Mouse (Mus musculus) testis, adult 2 months (tissue): ENCODE results near the gene Nmd3. TPM values are rescaled to one million over a fixed set of nuclear protein-coding genes. Genes with fewer than 3 reads are reported as not detected.

Experiments used
- H3K27ac ChIP-seq: fragments of 200-500 bp; 2 replicates; pipeline ENCODE4 v1.5.1; 2012; ENCODE audit warnings: low read depth, low read length; ENCODE audit not compliant: control insufficient read depth, insufficient read depth
- H3K27me3 ChIP-seq: fragments of 200-500 bp; 2 replicates; pipeline ENCODE4 v1.6.1; 2012; ENCODE audit warnings: mild to moderate bottlenecking, low read length, moderate library complexity; ENCODE audit not compliant: control insufficient read depth, insufficient read depth
- H3K36me3 ChIP-seq: fragments of 200-500 bp; 2 replicates; pipeline ENCODE4 v1.6.1; 2012; ENCODE audit warnings: mild to moderate bottlenecking, low read length; ENCODE audit not compliant: control insufficient read depth, insufficient read depth
- H3K4me1 ChIP-seq: fragments of 200-500 bp; 2 replicates; pipeline ENCODE4 v1.6.1; 2012; ENCODE audit warnings: low read length; ENCODE audit not compliant: control insufficient read depth, insufficient read depth
- H3K4me3 ChIP-seq: fragments of 200-500 bp; 2 replicates; pipeline ENCODE4 v1.5.1; 2012; ENCODE audit warnings: low read depth, mild to moderate bottlenecking, low read length, moderate library complexity, mixed read lengths; ENCODE audit not compliant: control insufficient read depth
- CTCF ChIP-seq: fragments of 200-500 bp; IDR thresholded peaks from 2 replicates; pipeline ENCODE4 v1.5.1; 2012; ENCODE audit warnings: low read depth, mild to moderate bottlenecking, inconsistent platforms, low read length, moderate library complexity; ENCODE audit not compliant: control insufficient read depth, insufficient read depth, insufficient replicate concordance
- POLR2A ChIP-seq: fragments of 200-500 bp; IDR thresholded peaks from 2 replicates; pipeline ENCODE4 v1.6.1; 2012; ENCODE audit warnings: low read depth, mild to moderate bottlenecking, inconsistent platforms, low read length, moderate library complexity; ENCODE audit not compliant: control insufficient read depth
- polyA plus RNA-seq: library from polyadenylated mRNA; depleted of rRNA; stranded (reverse); fragments of >200 nt; gene quantifications from 2 replicates; pipeline ENCODE4 v1.2.3, GENCODE M21; 2012

Gene Nmd3
- polyA plus RNA-seq, 1 experiment = 39.0 TPM

DNA sequence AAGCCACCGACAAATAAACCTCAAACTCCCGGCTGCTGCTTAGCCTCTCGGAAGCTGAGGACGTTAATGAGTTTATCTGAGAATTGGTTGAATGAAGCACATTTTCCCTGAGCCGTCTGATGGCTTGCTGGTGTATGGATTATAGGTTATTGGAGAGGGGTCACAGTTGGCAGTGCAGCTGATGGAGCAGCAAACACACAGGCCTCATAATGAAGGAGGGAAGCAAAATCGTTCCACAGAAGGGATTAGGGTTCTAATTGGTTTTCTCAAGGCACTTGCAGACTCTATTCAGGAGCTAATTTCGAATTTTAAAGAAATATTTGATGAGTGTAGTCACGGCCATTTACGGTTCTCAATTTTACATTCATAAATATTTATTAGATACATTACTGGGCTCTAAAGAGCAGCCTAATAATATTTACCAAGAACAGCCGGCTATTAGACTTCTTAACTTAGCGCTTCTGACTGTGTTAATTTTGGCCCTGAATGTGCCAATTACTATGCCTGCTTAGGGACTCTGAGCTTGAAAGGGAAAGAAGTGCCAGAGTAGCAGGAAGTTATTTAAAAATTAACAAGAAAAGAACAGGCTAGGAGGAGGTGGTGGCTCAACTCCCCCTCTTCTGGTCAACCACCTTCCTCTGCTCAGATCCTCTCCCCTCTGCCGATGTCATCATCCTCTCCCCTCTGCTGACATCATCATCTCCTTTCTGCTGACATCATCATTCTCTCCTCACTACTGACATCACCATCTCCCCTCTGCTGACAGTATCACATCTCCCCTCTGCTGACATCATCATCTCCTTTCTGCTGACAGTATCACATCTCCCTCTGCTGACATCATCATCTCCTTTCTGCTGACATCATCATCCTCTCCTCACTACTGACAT lies 12.5 kb upstream of the Nmd3 start:
- H3K36me3 ChIP-seq = no peaks in the 10 kb centered on the region
- H3K27ac ChIP-seq = no peak overlapping the region
- H3K4me3 ChIP-seq = no peak overlapping the region
- TF ChIP-seq CTCF (no peak), POLR2A (no peak)
- H3K4me1 ChIP-seq = no peaks in the 10 kb centered on the region
- no peaks in the 10 kb centered on the region for H3K27me3 ChIP-seq

DNA sequence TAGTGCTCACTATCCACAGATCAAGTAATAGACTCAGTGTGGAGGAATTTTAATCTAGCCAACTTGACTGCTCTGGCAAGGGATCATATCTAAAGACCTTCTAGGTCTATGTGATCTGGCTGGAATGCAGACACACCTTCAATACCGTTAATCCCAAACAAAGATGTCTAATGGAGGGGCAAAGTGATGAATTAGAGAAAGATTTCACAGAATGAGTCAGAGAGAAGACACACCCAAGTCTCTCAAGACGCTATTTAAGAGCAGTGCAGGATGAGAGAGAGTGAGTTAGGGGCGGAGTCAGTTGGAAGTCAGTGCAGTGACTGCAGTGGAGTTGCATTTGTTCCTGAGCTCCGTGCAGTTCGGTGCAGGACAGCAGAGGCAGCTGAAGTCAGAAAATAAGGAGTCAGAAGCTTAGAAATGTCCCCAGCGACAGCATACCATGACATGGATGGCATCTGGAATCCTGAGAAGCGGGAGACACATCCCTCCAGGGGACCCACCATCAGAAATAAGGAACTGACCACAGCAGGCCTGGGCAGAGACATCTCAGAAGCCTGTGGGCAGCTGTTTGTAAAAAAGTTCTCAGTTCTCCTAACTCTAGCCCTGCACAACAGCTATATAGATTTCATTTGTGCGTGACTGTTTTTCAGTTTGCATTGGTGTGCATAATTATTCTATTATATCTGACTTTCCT lies 9.7 kb upstream of the Nmd3 start:
- Histone ChIP-seq H3K27me3 (no peaks in the 10 kb centered on the region), H3K36me3 (no peaks in the 10 kb centered on the region), H3K27ac (no peak overlapping the region), H3K4me3 (no peak overlapping the region), H3K4me1 (no peaks in the 10 kb centered on the region; the same call in 1 of the 2 replicates)
- no peak for TF ChIP-seq POLR2A
- no peak for TF ChIP-seq CTCF

DNA sequence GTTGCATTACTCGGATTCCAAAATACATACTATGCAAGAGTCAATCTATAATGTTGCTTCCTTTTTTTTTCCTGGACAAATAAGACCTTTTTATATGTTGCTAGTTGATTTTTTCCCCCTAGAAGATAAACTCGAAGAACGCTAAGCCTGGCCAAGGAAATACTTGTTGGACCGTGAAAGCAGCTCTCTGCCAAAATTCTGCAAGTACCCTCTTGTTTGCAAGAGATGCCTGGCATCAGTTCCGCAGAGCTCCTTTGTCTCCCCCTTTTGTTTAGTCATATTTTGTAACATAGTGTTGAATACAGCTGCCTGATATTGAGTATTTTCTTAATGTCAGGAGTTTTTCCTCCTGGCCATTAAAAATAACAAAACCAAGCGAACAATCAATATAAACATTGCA lies 4.3 kb upstream of the Nmd3 start:
- Histone ChIP-seq H3K4me3 (no peak overlapping the region), H3K36me3 (no peaks in the 10 kb centered on the region)
- no peak for TF ChIP-seq CTCF

DNA sequence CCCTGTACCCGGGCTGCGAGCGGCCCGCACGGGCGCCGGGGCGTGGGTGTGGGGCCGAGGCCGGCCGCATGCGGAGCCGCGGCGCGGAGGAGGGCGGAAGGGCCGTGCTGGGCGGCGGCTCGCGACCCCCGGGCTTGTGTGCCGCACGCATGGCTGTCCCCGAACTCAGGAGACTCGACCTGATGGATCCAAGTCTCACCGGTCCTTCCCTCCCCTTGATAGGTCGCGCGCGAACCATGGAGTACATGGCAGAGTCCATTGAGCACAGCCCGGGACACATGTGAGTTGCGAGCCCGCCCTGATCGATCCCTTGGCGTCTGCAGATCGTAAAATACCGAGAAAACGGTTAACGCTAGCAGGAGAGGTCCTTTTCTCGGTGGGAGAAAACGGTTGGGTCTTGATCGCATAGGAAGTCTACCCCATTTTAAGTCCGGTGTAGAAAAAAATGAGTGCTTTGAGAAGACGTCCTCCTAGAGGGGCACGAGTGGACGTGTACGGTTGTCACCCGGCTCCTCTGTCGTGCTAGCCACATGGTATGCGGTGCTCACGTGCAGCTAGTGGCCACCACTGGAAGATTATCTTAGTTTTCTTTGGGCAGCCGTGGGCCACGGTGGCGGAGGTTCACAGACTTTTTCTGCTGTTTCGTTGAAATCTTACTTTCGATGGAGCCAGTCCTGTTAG lies 542 bp downstream of the Nmd3 start:
- Histone ChIP-seq H3K4me1 (peaks cover 3% of the 10 kb centered on the region), H3K36me3 (no peaks in the 10 kb centered on the region), H3K27me3 (no peaks in the 10 kb centered on the region), H3K27ac (peak overlapping the region; percentile 87), H3K4me3 (peak overlapping the region; percentile 92)
- TF ChIP-seq POLR2A (peak; percentile 33; the same call in 1 of the 2 replicates), CTCF (no peak)

More for the DNA sequence above, 4.3 kb upstream of the Nmd3 start:
- Histone ChIP-seq H3K4me1 (peaks cover 3% of the 10 kb centered on the region), H3K27ac (no peak overlapping the region), H3K27me3 (no peaks in the 10 kb centered on the region)

DNA sequence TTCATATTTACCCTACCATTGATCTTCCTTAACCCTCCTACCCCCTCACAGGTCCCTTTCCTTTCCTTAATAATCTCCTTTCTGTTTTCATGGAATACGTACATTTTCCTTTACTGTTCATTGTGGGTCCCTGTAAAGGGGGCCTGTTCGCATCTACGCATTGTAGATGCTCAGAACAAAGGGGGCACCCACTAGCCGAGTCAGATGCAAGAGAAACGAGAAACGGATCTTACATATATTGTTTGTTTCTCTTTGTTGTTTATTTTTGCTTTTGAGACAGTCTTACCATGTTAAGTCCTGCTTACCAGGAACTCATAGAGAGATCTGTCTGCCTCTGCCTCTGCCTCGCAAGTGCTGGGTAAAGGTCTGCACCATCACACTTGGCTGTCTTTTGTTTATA lies 1.4 kb downstream of the Nmd3 start:
- H3K27me3 ChIP-seq = no peaks in the 10 kb centered on the region
- TF ChIP-seq POLR2A = no peak
- TF ChIP-seq CTCF = no peak
- H3K27ac ChIP-seq = no peak overlapping the region
- no peaks in the 10 kb centered on the region for H3K36me3 ChIP-seq
- peak overlapping the region; percentile 11; the same call in 1 of the 2 replicates for H3K4me3 ChIP-seq
- H3K4me1 ChIP-seq = peaks cover 3% of the 10 kb centered on the region

DNA sequence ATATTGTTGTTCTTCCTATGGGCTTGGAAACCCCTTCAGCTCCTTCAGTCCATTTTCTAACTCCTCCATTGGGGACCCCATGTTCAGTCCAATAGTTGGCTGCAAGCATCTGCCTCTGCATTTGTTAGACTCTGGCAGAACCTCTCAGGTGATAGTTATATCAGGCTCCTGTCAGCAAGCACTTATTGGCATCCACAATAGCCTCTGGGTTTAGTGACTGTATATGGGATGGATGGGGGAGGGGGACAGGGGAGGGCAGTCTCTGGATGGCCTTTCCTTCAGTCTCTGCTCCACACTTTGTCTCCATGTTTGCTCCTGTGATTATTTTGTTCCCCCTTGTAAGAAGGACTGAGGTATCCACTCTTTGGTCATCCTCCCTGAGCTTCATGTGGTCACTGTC lies 9.1 kb downstream of the Nmd3 start:
- Histone ChIP-seq H3K36me3 (no peaks in the 10 kb centered on the region; the same call in none of the 2 replicates), H3K27me3 (no peaks in the 10 kb centered on the region), H3K4me1 (no peaks in the 10 kb centered on the region), H3K4me3 (no peak overlapping the region), H3K27ac (no peak overlapping the region)
- TF ChIP-seq CTCF (no peak), POLR2A (no peak)

DNA sequence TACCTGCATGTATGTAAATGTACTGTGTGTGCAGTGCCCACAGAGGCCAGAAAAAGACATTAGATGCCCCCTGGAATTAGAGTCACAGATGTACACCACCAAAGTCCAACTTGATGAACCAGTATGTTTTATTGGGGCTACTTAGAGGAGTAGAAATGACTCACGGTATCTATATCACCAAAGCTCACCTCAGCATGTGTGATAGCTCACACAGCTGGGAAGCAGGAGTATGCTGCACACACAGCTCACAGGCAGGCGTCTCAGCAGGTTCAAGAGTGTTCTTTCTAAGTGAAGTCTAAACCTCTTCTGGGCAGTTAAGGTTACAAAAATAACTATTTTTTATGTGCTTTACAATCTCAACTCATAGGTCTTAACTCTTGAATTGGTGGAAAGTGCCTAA lies 12.2 kb downstream of the Nmd3 start:
- no peaks in the 10 kb centered on the region for H3K27me3 ChIP-seq
- H3K4me1 ChIP-seq = no peaks in the 10 kb centered on the region
- no peak overlapping the region for H3K27ac ChIP-seq
- TF ChIP-seq CTCF = no peak
- no peak for TF ChIP-seq POLR2A
- peaks cover 2% of the 10 kb centered on the region for H3K36me3 ChIP-seq
- H3K4me3 ChIP-seq = no peak overlapping the region
